Mouse (Mus musculus) limb, embryonic 12.5 days (tissue): ENCODE data around the gene C1qa. TPM values are rescaled to one million over a fixed set of nuclear protein-coding genes. Genes with fewer than 3 reads are reported as not detected.

ENCODE experiments used
- ATAC-seq: fragments of 200-750 bp; cut with Nextera tagmentation; 2 replicates; pipeline ENCODE4 v1.8.0; 2017; ENCODE audit warnings: low read depth, moderate TSS enrichment; ENCODE audit not compliant: insufficient number of reproducible peaks, insufficient read depth, low FRiP score, low TSS enrichment
- H3K27ac ChIP-seq: fragments of 300-500 bp; sonication (generic); 2 replicates; pipeline ENCODE4 v1.5.1; 2016; ENCODE audit warnings: mild to moderate bottlenecking, moderate library complexity
- H3K27me3 ChIP-seq: fragments of 300-500 bp; sonication (generic); 2 replicates; pipeline ENCODE4 v1.6.1; 2016; ENCODE audit warnings: mild to moderate bottlenecking, moderate library complexity
- H3K36me3 ChIP-seq: fragments of 300-500 bp; sonication (generic); 2 replicates; pipeline ENCODE4 v1.6.1; 2016; ENCODE audit warnings: mild to moderate bottlenecking, moderate library complexity
- H3K4me1 ChIP-seq: fragments of 300-500 bp; sonication (generic); replicated peaks from 2 replicates; pipeline ENCODE4 v1.6.1; 2016
- H3K4me2 ChIP-seq: fragments of 300-500 bp; sonication (generic); 2 replicates; pipeline ENCODE4 v1.6.1; 2016; ENCODE audit warnings: mild to moderate bottlenecking, moderate library complexity
- H3K4me3 ChIP-seq: fragments of 300-500 bp; sonication (generic); replicated peaks from 2 replicates; pipeline ENCODE4 v1.5.1; 2016; ENCODE audit warnings: mild to moderate bottlenecking
- H3K9ac ChIP-seq: fragments of 300-500 bp; sonication (generic); replicated peaks from 2 replicates; pipeline ENCODE4 v1.6.1; 2016; ENCODE audit warnings: mild to moderate bottlenecking, moderate library complexity
- H3K9me3 ChIP-seq: fragments of 300-500 bp; sonication (generic); 2 replicates; pipeline ENCODE4 v1.6.1; 2016; ENCODE audit warnings: mild to moderate bottlenecking, moderate library complexity
- WGBS: fragments of 180-500 bp; shearing (Covaris S2); methylation state at CpG from one replicate; pipeline ENCODE4 v1.1.7; 2016; 5-methylcytosine and 5-hydroxymethylcytosine counted together
- polyA plus RNA-seq: library from polyadenylated mRNA; unstranded; fragments of >200 nt; fragmentation: Nextera tagmentation; extraction: Ambion mirVana; gene quantifications from 2 replicates; pipeline ENCODE4 v1.2.1, GENCODE M21; 2016

The C1qa gene
- polyA plus RNA-seq, 1 experiment from 2014 or later: 11.4 TPM

DNA sequence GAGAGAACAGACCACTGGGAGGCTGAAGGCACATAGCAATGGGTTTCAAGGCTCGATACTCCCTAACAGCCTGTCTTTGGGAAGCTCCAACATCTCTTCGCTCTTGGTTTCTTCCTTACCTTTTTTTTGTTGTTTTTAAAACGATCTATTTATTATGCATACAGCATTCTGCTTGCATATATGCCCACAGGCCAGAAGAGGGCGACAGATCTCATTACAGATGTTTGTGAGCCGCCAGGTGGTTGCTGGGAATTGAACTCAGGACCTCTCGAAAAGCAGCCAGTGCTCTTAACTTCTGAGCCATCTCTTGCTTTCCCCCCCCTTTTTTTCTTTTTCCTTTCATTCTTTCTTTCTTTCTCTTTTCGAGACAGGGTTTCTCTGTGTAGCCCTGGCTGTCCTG is 551 bp upstream of the C1qa start:
- peaks cover 7% of the 10 kb centered on the region for H3K4me1 ChIP-seq
- no peak overlapping the region for H3K4me3 ChIP-seq
- no peaks in the 10 kb centered on the region for H3K9me3 ChIP-seq
- H3K9ac ChIP-seq: no peak overlapping the region
- H3K36me3 ChIP-seq: no peaks in the 10 kb centered on the region
- no peak for ATAC-seq
- H3K27ac ChIP-seq: no peak overlapping the region
- WGBS: 63% methylated on average over 7 of the region's 7 CpGs
- peaks cover 71% of the 10 kb centered on the region for H3K27me3 ChIP-seq
- H3K4me2 ChIP-seq: no peak overlapping the region

DNA sequence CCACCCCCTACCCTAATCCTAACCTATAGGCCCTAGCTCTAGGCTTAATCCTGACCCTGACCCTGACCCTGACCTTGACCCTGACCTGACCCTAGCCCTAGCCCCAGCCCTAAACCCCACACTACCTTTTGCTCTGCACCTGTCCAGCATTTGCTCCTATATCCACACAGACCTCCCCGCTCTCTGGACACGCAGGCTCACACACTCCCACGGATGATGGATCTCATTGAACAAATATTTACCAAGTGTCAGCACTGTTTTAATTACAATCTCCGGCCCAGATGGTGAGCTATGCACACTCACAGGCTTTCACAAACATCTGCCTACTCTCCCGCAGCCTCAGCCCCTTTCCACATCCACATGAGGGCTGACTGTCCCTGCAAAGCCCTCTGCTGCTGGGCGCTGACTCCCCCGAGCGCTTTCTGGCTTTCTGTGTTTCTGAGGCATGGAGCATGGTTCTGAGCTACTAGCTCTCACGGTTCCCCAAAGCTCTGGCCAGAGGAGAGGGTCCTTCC is 462 bp downstream of the C1qa start:
- ATAC-seq: no peak
- no peak overlapping the region for H3K4me2 ChIP-seq
- H3K36me3 ChIP-seq: no peaks in the 10 kb centered on the region
- H3K4me3 ChIP-seq: no peak overlapping the region
- H3K4me1 ChIP-seq: peaks cover 7% of the 10 kb centered on the region
- H3K9me3 ChIP-seq: no peaks in the 10 kb centered on the region
- no peak overlapping the region for H3K27ac ChIP-seq
- 75% methylated on average over 9 of the region's 9 CpGs for WGBS
- H3K9ac ChIP-seq: no peak overlapping the region
- peaks cover 72% of the 10 kb centered on the region for H3K27me3 ChIP-seq

DNA sequence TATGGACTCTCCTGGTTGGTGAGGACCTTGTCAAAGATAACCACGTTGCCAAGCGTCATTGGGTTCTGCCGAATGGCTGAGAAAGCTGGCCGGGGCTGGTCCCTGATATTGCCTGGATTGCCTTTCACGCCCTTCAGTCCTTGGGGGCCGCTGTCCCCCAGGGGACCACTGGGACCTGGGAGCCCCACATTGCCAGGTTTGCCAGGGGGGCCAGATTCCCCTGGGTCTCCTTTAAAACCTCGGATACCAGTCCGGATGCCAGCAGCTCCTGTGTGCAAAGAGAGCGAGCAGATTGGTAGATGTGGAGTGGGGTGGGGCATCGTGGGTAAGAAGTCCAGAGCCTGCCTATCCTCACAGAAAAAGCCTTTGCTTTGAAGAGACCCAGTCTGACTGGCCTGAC is 2.1 kb downstream of the C1qa start:
- no peak overlapping the region for H3K4me3 ChIP-seq
- H3K27me3 ChIP-seq: peaks cover 77% of the 10 kb centered on the region
- H3K9me3 ChIP-seq: no peaks in the 10 kb centered on the region
- ATAC-seq: no peak
- no peaks in the 10 kb centered on the region for H3K36me3 ChIP-seq
- no peak overlapping the region for H3K9ac ChIP-seq
- H3K27ac ChIP-seq: no peak overlapping the region
- H3K4me2 ChIP-seq: no peak overlapping the region
- peaks cover 7% of the 10 kb centered on the region for H3K4me1 ChIP-seq
- WGBS: 32% methylated on average over 10 of the region's 10 CpGs

DNA sequence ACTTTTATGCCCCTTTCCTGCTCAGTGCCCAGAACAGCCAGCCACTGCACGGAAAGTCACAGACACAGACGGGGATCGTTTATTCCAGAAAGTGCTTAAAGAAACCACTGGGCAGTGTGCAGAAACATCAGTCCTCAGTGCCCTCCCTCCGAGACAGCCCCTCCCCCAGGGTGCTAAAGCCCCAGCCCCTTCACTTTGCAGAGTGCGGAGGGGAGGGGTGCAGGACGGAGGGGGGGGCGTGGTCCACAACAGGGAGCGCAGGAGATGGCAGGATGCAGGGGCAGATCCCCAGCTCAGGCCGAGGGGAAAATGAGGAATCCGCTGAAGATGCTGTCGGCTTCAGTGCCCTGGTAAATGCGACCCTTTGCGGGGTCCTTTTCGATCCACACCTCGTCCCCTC is 2.7 kb downstream of the C1qa start:
- Histone ChIP-seq H3K4me2 (peak overlapping the region; percentile 41), H3K27me3 (peaks cover 82% of the 10 kb centered on the region), H3K4me3 (0 out of 2 replicates have a peak overlapping the region, but pooled peaks have one; percentile 17), H3K36me3 (no peaks in the 10 kb centered on the region), H3K4me1 (peaks cover 7% of the 10 kb centered on the region), H3K27ac (no peak overlapping the region), H3K9ac (no peak overlapping the region; the same call in 1 of the 2 replicates), H3K9me3 (no peaks in the 10 kb centered on the region)
- ATAC-seq: no peak
- 3% methylated on average over 15 of the region's 15 CpGs for WGBS

DNA sequence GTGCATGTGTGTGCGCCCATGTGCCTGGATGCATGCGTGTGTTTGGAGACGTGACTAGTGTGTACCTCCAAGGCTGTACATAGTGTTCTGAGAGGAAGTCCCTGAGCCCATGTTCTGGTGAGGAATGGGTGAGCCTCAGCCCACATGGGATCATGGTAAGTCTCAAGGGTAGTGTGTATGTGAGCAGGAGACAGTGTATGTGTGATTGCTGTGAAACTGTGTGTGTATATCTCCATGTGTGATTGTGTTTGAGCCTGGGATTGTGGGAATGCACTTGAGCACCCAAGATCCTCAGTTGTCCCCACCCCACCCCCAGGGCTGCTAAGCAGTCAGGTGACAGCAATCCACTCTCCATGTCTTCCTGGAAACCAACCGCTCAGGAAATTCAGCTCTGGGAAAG is 3.8 kb downstream of the C1qa start:
- Histone ChIP-seq H3K27ac (no peak overlapping the region), H3K36me3 (no peaks in the 10 kb centered on the region), H3K9ac (no peak overlapping the region), H3K4me2 (no peak overlapping the region), H3K27me3 (peaks cover 92% of the 10 kb centered on the region), H3K4me1 (peaks cover 7% of the 10 kb centered on the region), H3K4me3 (no peak overlapping the region), H3K9me3 (no peaks in the 10 kb centered on the region)
- 74% methylated on average over 4 of the region's 4 CpGs for WGBS
- ATAC-seq: no peak

DNA sequence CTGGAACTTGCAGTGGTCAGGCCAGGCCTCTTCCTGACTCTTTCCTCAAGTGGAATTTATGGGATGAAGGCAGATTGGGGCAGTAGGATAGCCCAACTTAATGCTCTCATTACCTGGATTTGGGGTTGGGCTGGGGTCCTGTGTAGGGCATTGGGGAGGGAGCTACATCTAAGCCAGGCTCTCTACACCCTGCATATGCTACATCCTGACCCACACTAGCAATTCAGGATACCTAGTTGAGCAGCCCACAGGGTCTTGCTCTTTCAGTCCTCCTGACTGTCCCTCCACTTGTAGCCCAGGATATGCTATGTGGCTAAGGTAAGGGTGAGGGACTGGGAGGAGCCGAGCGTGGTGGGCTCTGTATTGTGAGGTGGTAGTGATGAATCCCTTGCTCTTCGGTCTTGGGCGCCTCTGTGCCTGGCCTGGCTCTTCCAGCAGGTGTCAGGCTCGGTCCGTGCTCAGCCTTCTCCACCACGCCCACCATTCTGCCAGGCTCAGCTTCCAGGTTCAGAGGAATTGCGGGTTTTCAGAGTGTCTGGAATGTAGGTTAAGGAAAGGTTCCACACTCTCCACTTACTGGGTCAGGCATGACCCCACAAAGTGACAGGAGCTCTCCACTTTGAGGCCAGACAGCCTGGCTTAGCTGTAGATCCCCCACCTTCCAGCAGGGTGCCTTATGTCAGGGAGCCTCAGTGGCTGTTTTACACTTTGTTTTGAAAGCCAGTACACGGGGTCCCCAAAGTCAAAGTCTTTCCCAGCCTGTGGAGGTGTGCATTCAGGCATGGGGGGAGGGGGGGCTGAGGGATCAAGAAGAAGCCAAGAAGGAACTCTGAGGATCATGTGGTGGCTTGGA is 4.7 kb downstream of the C1qa start:
- Histone ChIP-seq H3K9me3 (no peaks in the 10 kb centered on the region), H3K9ac (no peak overlapping the region), H3K36me3 (no peaks in the 10 kb centered on the region), H3K27me3 (peaks cover 90% of the 10 kb centered on the region), H3K4me1 (peaks cover 7% of the 10 kb centered on the region), H3K4me2 (no peak overlapping the region), H3K27ac (no peak overlapping the region), H3K4me3 (no peak overlapping the region)
- ATAC-seq: 0 out of 2 replicates have a peak, but pooled peaks have one; percentile 16
- WGBS: 4% methylated on average over 9 of the region's 9 CpGs

DNA sequence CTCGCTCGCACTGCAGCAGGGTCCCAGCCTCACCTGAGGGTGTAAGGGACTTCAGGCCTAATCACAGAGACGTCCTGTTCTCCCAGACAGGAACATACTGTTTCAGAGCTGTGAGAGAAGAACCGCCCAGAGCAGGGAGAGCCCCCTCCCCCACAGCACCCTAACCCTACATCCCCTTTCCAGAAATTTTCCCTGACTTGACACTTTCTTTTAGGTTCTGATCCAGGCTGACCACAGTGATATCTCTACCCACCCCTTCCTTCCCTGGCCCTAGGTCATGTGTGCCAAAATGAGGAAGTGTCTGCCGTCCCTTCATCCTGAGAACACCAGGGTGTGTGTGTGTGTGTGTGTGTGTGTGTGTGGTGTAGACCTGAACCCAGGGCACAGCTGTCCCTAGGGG is 5.8 kb downstream of the C1qa start, which contains the start of gene C1qc:
Gene C1qc, minus strand, starts transcription at position 255 of the 400 bp plus-strand sequence.
- 63% methylated on average over 5 of the region's 5 CpGs for WGBS
- no peak within 1 kb of the TSS for H3K27ac ChIP-seq
- H3K27me3 ChIP-seq: peaks cover 79% of the 10 kb centered on the region
- H3K9ac ChIP-seq: no peak within 1 kb of the TSS
- ATAC-seq: no peak
- no peaks in the 10 kb centered on the region for H3K36me3 ChIP-seq
- H3K9me3 ChIP-seq: no peaks in the 10 kb centered on the region
- H3K4me1 ChIP-seq: peaks cover 7% of the 10 kb centered on the region
- no peak within 1 kb of the TSS for H3K4me3 ChIP-seq
- no peak within 1 kb of the TSS for H3K4me2 ChIP-seq

DNA sequence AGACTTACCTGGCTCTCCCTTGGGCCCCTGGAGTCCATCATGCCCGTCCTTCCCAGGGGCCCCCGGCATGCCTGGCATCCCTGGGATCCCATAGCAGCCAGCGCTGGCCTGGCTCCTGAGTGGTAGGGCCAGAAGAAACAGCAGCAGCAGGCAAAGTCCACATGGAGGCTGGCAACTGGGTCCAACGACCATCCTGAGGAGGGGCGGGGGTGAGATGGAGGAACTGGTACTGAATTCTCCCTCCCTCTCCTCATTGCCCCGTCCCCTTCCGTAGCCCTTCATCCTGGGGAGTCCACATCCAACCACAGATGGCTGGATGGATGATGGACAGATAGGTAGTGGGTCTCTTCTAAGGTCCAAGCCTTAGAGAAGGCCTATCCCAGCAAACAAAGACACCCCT is 6.2 kb downstream of the C1qa start:
- no peaks in the 10 kb centered on the region for H3K9me3 ChIP-seq
- H3K27ac ChIP-seq: no peak overlapping the region
- peaks cover 7% of the 10 kb centered on the region for H3K4me1 ChIP-seq
- ATAC-seq: no peak
- WGBS: 55% methylated on average over 7 of the region's 7 CpGs
- H3K36me3 ChIP-seq: no peaks in the 10 kb centered on the region
- H3K4me3 ChIP-seq: no peak overlapping the region
- H3K27me3 ChIP-seq: peaks cover 75% of the 10 kb centered on the region
- H3K9ac ChIP-seq: no peak overlapping the region
- no peak overlapping the region for H3K4me2 ChIP-seq

DNA sequence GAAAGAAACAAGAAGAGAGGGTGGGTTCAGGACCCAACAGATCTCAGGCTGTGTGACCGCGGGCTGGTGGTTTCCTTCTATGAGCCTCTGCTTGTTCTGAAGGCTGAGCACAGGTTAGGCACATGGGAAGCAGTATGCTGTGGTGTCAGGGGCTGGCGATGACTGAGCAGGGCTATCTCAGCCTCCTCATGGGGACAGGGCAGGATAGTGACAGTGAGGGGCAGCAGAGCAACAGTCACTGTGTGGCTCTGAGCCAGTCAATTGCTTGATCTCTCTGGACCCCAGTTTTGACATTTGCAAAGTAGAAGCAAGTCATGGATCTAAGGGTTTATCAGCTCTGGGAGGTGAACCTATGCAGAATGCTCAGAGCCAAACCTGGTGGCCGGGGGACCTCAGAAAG is 7.5 kb downstream of the C1qa start:
- no peak overlapping the region for H3K27ac ChIP-seq
- no peak overlapping the region for H3K9ac ChIP-seq
- H3K27me3 ChIP-seq: peaks cover 62% of the 10 kb centered on the region
- peaks cover 7% of the 10 kb centered on the region for H3K4me1 ChIP-seq
- no peak overlapping the region for H3K4me3 ChIP-seq
- H3K9me3 ChIP-seq: no peaks in the 10 kb centered on the region
- WGBS: 81% methylated on average over 4 of the region's 4 CpGs
- H3K4me2 ChIP-seq: no peak overlapping the region
- ATAC-seq: no peak
- no peaks in the 10 kb centered on the region for H3K36me3 ChIP-seq

DNA sequence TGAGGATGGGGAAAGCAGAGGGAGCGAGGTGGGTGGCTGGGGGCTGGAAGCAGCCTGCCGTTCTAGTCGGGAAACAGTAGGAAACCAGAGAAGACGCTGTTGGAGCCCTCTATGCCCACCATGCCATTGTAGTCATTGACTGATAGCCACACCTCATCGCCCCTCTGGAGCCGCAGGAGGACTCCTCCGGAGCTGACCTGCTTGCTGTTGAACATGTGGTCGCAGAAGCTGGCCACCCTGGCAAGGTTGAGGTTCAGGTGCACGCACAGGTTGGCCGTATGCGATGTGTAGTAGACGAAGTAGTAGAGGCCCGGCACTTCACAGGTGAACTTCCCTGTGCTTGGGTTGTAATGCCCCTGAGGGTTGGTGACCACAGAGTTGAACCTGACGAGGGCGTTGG is 8.6 kb downstream of the C1qa start:
- Histone ChIP-seq H3K36me3 (no peaks in the 10 kb centered on the region), H3K4me2 (no peak overlapping the region), H3K27ac (no peak overlapping the region), H3K9ac (no peak overlapping the region), H3K27me3 (peaks cover 51% of the 10 kb centered on the region), H3K4me3 (no peak overlapping the region), H3K4me1 (peaks cover under 1% of the 10 kb centered on the region; the same call in 1 of the 2 replicates), H3K9me3 (no peaks in the 10 kb centered on the region)
- ATAC-seq: no peak
- 85% methylated on average over 15 of the region's 15 CpGs for WGBS

DNA sequence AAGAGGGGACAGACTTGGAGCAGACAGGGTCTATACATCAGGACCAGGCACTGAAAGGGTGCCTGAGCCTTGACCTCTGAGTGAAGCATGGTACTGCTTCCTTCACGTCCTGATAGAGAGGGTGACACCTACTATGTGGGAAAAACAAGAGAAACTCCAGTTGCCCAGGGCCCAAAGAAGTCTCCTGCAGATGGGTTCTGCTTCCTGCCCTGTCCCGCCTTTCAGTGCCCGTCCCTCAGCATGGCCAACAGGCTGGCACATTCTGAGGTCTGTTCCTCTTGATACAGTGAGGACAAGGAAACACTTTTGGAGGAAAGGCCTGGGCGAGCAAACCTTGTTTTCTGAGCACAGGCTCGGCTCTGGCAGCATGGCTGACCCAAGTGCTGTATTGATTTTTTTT is 10.9 kb downstream of the C1qa start:
- no peak overlapping the region for H3K27ac ChIP-seq
- no peaks in the 10 kb centered on the region for H3K4me1 ChIP-seq
- no peak overlapping the region for H3K4me2 ChIP-seq
- 62% methylated on average over 5 of the region's 5 CpGs for WGBS
- no peaks in the 10 kb centered on the region for H3K36me3 ChIP-seq
- H3K4me3 ChIP-seq: no peak overlapping the region
- no peaks in the 10 kb centered on the region for H3K9me3 ChIP-seq
- no peak overlapping the region for H3K9ac ChIP-seq
- ATAC-seq: no peak
- peaks cover 28% of the 10 kb centered on the region for H3K27me3 ChIP-seq
